Mouse (Mus musculus) neural tube, embryonic 11.5 days (tissue): ENCODE measurements at regions not wholly inside any gene's neighbourhood (a gene's known extent, or its start where the extent isn't known, plus 50 kb on each side); places are given as distances from the start of the nearest gene placed in this dataset.

Source experiments
- ATAC-seq: fragments of 200-750 bp; cut with Nextera tagmentation; 2 replicates; pipeline ENCODE4 v1.8.0; 2017; ENCODE audit warnings: moderate number of reproducible peaks, mild to moderate bottlenecking, moderate TSS enrichment, moderate library complexity; ENCODE audit not compliant: insufficient read depth, low FRiP score, low TSS enrichment
- DNase-seq: peaks from one replicate; pipeline ENCODE4 v3.0.0-alpha.2; 2015; ENCODE audit warnings: low spot score
- H3K27ac ChIP-seq: fragments of 300-500 bp; sonication (generic); 2 replicates; pipeline ENCODE4 v1.5.1; 2014; ENCODE audit warnings: low read depth, mild to moderate bottlenecking, low read length
- H3K27me3 ChIP-seq: fragments of 300-500 bp; sonication (generic); 2 replicates; pipeline ENCODE4 v1.6.1; 2014; ENCODE audit warnings: mild to moderate bottlenecking, low read length, mixed read lengths; ENCODE audit not compliant: control insufficient read depth, insufficient read depth
- H3K36me3 ChIP-seq: fragments of 300-500 bp; sonication (generic); 2 replicates; pipeline ENCODE4 v1.6.1; 2014; ENCODE audit warnings: mild to moderate bottlenecking, low read length, moderate library complexity, mixed read lengths; ENCODE audit not compliant: control insufficient read depth, insufficient read depth
- H3K4me1 ChIP-seq: fragments of 300-500 bp; sonication (generic); 2 replicates; pipeline ENCODE4 v1.6.1; 2014; ENCODE audit warnings: low read length, mixed read lengths; ENCODE audit not compliant: control insufficient read depth, insufficient read depth
- H3K4me2 ChIP-seq: fragments of 300-500 bp; sonication (generic); 2 replicates; pipeline ENCODE4 v1.6.1; 2014; ENCODE audit warnings: low read depth, mild to moderate bottlenecking, moderate library complexity
- H3K4me3 ChIP-seq: fragments of 300-500 bp; sonication (generic); 2 replicates; pipeline ENCODE4 v1.5.1; 2014; ENCODE audit warnings: low read depth, low read length
- H3K9ac ChIP-seq: fragments of 300-500 bp; sonication (generic); 2 replicates; pipeline ENCODE4 v1.6.1; 2014; ENCODE audit warnings: mild to moderate bottlenecking, low read length
- H3K9me3 ChIP-seq: fragments of 300-500 bp; sonication (generic); 2 replicates; pipeline ENCODE4 v1.6.1; 2016; ENCODE audit warnings: low read length; ENCODE audit not compliant: control insufficient read depth
- WGBS: fragments of 180-500 bp; shearing (Covaris S2); extraction: QIAGEN DNeasy Blood & Tissue Kit; methylation state at CpG from one replicate; pipeline ENCODE4 v1.1.7; 2014; 5-methylcytosine and 5-hydroxymethylcytosine counted together

GRCm38 (mm10) chr7:71960453-71961230 is 345.8 kb downstream of the Mctp2 start:
- Histone ChIP-seq H3K36me3 (no peaks in the 10 kb centered on the region), H3K9ac (0 out of 2 replicates have a peak overlapping the region, but pooled peaks have one; percentile 20), H3K27ac (no peak overlapping the region), H3K27me3 (no peaks in the 10 kb centered on the region), H3K4me1 (no peaks in the 10 kb centered on the region), H3K9me3 (no peaks in the 10 kb centered on the region), H3K4me3 (no peak overlapping the region), H3K4me2 (peak overlapping the region; percentile 27)
- ATAC-seq (no peak; the same call in 1 of the 2 replicates), DNase-seq (peak; percentile 73)
- 6% methylated on average over 11 of the region's 11 CpGs for WGBS

GRCm38 (mm10) chr7:71946548-71946947 is 359.9 kb downstream of the Mctp2 start:
- no peak overlapping the region for H3K27ac ChIP-seq
- no peaks in the 10 kb centered on the region for H3K36me3 ChIP-seq
- H3K9ac ChIP-seq, result no peak overlapping the region
- no peak overlapping the region for H3K4me3 ChIP-seq
- H3K27me3 ChIP-seq, result no peaks in the 10 kb centered on the region
- no peak overlapping the region for H3K4me2 ChIP-seq
- no peaks in the 10 kb centered on the region for H3K4me1 ChIP-seq
- ATAC-seq (no peak), DNase-seq (no peak)
- WGBS, result 80% methylated on average over 6 of the region's 6 CpGs
- no peaks in the 10 kb centered on the region for H3K9me3 ChIP-seq

GRCm38 (mm10) chr7:71943078-71944042 is 363.0 kb downstream of the Mctp2 start:
- Histone ChIP-seq H3K36me3 (no peaks in the 10 kb centered on the region), H3K27ac (no peak overlapping the region), H3K9me3 (no peaks in the 10 kb centered on the region), H3K4me1 (no peaks in the 10 kb centered on the region), H3K4me2 (no peak overlapping the region), H3K4me3 (no peak overlapping the region), H3K9ac (no peak overlapping the region), H3K27me3 (no peaks in the 10 kb centered on the region)
- DNase-seq, result no peak
- ATAC-seq, result no peak
- 69% methylated on average over 16 of the region's 16 CpGs for WGBS

- Histone ChIP-seq H3K27ac (no peak overlapping the region), H3K4me2 (no peak overlapping the region), H3K4me3 (no peak overlapping the region), H3K9me3 (no peaks in the 10 kb centered on the region), H3K27me3 (no peaks in the 10 kb centered on the region), H3K36me3 (no peaks in the 10 kb centered on the region), H3K9ac (no peak overlapping the region), H3K4me1 (no peaks in the 10 kb centered on the region)
- ATAC-seq, result no peak
- 68% methylated on average over 3 of the region's 3 CpGs for WGBS
- no peak for DNase-seq
Measured at GRCm38 (mm10) chr7:71937731-71938130, 368.7 kb downstream of the Mctp2 start.

GRCm38 (mm10) chr7:71936690-71937089 is 369.7 kb downstream of the Mctp2 start:
- no peaks in the 10 kb centered on the region for H3K9me3 ChIP-seq
- ATAC-seq, result no peak
- 64% methylated on average over 4 of the region's 4 CpGs for WGBS
- no peaks in the 10 kb centered on the region for H3K27me3 ChIP-seq
- DNase-seq, result no peak
- no peak overlapping the region for H3K27ac ChIP-seq
- no peak overlapping the region for H3K9ac ChIP-seq
- no peak overlapping the region for H3K4me3 ChIP-seq
- no peaks in the 10 kb centered on the region for H3K4me1 ChIP-seq
- H3K4me2 ChIP-seq, result no peak overlapping the region
- no peaks in the 10 kb centered on the region for H3K36me3 ChIP-seq
